Mouse (Mus musculus) WW6 (cell line): ENCODE data around the gene Rab11fip5.

Source experiments
- DNase-seq: peaks from one replicate; pipeline ENCODE4 v3.0.0-alpha.2; 2013; ENCODE audit warnings: low read depth, low spot score

The Rab11fip5 gene

DNA sequence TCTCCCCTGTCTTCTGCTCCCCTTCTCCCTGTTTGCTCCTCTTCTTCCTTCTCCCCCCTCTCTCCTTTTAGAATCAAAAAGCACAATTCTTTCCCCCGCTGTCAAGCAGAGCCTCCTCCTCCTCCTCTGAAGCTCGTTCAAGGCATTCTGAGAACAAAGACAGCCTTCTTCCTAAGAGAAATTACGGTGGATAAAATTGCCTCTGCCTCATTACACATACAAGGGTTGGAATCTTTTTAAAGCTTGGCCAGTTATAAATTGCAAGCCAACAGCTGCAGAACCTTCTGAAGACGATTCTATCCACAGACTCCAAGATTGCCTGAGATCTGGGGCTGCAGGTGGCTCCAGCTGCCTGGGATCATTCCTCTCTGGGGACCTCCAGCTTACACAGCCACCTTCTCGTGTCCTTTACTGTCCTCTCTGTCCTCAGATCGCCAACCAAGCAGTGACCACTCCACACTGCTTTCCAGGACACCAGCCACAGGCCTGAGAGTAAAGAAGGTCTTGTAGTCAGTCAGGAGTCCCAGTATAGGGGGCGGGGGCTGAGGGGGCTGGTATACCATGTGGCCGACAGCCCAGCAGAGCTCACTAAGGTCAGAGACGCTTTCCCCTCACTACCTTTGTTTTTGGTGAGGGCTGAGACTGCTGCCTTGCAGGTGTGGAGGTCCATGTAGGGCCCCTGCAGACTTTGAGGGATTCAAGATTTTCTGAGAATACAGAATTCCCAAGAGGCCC is 60.2 kb downstream of the Rab11fip5 start:
- no peak for DNase-seq

DNA sequence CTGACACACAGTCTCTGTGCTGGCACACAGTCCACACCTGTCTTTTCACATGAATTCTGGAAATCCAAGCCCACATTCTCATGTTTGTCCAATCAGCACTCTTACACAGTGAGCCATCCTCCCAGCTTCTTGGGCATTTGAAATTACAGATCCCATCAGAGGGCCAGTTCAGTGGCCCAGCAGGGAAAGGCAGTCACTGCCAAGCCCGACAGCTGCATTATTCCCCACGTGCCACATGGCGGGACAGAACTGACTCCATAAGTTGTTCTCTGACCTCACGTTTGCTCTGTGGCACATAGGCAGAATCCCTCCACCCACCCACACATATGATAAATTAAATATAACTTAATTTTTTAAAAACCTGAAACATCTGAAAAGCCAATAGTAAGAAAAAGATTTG is 66.5 kb downstream of the Rab11fip5 start:
- no peak for DNase-seq

DNA sequence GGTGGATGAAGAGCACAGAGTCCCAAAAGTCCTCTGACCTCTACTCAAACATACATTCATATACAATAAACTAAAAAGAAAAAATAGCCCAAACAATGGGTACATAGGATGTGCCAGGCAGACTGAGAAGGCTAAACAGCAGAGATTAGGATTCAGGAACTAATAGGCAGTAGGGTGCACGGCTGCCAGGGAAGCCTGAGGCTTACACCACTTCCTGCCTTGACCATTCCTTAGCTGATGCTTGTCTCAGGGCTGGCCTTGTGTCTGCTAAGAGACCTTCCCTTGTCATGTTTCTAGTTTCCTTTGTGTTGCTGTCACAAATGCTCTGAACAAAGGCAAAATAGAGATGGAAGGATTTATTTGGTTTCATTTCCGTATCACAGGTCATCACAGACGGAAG is 68.1 kb downstream of the Rab11fip5 start:
- DNase-seq = no peak

DNA sequence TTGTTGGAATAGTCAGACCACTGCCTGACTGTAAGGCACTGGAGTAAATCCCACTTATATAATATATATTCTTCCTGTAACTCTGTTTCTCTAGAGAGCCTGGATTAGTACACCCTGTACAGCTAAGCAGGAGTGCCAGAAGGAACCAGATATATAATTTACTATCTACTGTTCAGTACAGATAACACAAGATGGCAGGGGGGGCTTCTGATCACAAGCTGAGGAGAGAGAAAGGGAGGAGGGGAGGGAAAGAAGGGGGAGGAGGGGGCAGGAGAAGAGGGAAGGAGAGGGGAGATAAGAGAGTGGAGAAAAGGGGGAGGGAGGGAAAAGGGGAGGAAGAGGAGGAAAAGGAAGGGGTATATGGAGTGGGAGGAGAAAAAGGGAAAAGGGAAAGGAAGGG is 68.6 kb downstream of the Rab11fip5 start:
- DNase-seq = no peak

DNA sequence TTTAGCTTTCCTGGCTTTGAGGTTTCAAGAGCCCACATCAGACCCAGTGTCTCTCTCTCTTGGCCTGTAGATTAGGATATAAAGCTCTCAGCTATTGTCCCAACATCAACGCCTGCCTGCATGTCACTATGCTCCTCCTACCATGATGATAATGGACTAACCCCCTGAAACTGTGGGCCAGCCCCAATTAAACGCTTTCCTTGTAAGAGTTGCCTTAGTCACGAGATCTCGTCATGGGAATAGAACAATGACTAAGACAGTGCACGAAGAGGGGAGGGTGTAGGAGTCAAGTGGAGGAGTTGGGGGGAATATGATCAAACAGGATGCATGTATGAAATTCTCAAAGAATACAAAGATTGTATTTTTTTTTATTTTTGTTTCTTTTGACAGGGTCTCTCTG is 69.5 kb downstream of the Rab11fip5 start:
- no peak for DNase-seq

DNA sequence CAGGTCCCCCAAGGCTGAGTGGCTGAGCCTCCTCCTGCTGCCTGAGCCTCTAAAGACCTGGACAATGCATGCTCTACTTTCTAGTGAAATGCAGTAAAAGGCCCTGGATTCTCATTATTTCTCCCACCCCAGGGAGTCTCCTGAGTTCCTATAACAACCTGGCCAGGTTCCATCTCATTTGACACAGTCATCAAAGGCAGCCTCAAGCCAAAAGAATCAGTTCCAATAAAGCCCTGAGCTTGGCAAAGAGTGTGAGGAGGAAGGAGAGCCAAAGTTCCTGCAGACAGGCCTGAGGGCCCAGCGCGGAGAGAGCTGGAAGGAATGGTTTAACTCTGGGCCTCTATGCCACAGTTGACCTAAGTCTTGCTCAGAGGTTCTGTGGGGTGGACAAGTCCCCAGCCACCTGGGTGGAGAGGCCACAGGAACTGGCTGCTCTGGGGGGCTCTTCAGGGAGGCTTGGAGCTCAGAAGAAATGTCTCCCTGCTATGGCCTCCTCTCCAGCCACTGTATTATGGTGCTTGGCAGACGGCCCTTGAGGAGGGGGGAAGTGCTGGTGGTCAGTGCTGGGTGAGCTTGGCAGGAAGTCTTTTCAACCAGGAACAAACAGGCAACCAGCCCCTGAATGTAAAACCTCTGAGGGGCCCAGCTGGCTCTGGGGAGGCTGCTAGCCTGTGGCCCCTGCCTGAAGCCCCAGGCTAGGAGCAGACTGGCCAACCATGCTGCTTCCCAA is 71.9 kb downstream of the Rab11fip5 start:
- DNase-seq = no peak

DNA sequence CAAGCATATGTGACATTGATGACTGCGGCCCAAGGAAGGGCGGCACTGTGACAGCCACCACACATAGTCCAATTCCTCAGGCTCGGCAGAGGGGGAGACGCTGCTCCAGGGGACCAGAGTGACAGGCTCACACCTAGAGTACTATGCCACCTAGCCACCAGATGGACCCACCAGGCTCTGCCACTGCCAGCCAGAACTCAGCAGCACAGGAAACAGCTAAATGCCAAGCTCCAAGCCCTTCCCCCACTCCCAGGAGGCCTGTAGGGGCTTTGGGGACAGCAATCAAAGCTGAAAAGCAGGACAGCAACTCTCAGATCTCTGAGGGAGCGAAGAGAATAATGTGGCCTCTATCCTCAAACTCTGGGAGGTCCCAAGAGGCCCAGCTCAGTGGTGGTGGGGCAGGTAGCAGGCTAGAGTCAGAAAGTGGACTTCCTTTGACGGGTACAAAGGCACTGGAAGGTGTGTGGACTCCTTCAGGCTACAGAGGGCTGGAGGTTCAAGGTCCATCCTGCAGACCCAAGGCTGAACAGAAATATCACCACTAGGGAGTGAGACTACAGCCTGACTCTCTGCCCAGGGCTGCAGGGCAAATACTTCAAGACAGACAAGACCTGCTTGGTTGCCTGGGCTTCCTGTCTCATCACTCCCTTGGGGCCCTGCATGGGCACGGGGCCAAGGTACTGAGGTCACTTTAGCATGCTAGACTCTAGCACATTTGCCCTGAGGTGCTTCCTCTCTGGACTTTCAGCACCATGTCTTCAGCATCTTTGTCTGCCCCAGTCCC is 78.9 kb downstream of the Rab11fip5 start:
- no peak for DNase-seq

DNA sequence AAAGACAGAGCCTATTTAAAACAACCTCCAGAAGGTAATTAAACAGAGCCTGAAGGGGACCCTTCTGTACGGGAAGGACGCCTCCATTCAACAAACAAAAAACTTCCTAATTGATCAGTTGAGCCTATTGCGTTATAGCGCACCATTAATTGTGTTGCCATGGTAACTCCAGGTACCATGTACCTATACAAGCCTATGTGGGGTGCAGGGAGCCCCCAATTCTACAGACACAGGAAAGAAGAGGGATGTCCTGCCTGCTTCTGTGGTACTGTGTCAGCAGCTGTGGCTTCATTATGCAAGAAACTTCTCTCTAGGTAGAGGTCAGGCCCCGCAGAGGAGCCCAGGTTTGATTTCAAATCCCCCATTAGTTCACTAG is 80.4 kb downstream of the Rab11fip5 start:
- DNase-seq = no peak

DNA sequence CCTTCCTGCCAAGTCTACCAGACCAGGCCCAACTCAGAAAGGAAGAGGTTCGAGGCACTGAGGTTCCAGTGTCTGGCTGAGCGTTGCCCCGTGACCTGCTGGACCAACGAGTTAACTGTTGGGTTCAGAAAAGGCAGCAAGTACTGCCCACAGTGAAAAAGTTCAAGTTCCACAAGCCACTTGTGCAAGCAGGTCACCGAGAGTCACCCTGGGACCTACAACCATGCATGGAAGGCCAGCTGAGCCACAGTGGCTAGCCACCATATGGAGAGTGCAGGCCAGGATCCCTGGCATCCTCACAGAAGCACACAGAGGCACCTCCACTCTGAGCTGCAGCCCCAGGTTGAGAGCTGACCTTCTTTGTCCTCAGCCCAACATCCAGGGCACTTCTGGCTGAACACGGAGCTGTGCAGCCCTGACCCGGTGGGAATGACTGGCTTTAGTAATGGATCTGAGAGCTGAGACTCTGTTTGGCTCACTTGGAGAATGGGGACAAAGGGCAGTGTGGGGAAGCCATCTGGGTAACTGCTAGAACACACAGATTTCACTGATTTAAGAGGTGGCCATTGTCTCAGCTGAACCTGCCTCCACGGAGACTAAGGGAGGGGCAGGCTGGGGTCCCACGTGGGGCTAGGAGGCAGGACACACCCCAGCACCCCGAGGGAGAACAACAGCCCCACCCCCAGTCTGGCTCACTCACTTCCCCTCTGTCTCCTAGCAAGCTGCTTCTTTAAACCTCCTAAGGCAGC is 81.0 kb downstream of the Rab11fip5 start:
- DNase-seq = no peak

DNA sequence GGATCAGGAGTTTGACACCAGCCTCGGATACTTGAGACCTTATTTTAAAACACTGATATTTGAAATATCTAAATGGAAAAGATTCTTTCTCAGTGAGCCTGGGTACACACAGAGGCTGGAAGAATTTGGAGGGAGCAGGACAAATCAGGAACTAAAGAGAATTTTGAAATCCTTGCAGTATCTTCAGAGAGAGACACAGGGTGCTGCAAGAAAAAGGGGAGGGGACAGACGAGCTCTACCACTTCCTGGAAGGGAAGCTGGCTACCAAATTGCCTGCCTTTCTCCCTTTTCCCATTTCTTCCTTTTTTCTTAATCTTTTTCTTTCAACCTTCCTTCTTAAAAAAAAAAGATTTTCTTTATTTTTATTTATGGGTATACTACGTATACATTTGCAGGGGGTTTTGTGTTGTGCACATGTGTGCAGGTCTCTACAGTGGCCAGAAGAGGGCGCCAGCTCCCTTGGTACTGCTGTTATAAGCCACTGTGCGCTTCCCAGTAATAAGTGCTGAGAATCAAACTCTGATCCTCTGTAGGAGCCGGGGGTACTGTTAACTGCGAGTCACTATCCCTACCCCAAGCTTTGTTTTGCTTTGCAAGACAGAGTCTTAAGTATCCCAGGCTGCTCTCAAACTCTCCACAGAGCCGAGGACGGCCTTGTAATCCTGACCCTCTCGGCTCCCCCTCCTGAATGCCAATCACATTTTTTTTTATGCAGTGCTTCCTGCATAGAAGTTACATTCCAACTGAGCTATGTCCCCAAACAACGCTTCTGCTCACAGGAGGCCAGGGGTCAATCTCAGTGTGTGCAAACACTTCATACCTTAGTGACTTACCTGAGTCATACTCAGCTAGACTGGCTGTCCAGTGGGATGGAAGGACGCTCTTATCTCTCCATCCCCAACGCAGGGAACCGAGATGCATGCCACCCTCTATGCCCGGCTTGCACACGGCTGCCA is 83.3 kb downstream of the Rab11fip5 start:
- no peak for DNase-seq

DNA sequence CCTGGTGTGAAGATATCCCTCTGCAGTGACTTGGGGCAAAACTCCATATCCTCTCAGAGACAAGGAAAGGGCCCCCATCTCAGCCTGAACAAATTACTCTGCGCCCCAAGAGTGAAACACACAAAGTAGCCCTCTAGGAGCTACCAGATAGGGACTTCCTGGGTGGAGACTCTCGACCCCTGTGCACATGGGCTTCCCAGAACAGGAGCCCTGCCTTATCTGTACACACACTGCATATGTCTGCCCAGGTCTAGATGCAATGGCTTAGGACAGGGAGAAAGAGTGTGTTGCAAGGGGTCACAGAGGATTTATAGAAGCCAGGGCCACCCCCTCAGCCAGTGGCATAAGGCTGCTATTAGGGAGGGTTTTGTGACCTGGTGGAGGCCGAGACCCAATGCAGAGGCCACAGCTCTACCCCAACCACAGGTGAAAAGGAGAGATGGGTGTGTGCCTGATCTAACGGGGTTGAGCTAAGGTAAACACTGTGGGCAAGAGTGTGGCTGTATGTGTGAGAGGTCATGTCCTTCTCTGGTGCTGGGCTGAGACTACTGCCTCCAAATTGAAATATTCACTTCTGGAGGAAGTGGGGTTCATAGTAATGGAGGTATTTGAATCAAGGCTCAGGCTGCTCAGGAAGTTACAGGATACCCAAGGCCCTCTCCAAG is 86.1 kb downstream of the Rab11fip5 start:
- DNase-seq = no peak

DNA sequence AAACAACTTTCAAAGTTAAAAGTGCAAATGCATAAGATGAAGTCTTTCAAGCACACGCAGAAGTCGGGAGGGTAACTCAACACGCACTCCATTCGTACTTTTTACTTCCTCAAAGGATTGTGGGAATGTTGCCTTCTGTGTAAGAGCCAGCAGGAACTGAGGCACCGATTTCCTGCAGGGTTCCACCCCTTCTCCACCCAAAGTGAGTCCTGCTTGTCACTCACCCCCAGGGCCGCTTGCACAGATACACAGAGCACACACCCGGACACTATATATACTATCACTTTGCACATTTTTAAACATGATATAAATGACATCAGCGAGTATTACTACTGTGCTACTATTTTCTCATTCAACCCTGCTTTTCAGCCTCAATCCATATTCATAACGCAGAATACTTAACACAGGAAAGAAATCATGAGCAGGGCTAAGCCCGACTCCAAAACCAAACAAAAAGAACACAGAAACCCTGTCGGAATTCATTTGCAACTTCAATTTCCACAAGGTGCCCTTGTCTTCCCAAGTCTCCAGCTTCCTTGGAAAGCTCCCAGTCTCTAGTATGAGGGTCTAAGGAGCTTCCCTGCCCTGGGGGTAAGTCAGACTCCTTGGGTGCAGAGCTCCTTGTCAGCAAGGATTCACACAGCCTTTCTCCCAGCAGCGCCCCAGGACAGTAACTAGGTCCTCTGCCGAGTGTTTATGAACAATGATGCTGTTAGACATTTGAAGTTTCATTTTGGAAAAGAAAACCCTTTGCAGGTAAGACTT is 88.0 kb downstream of the Rab11fip5 start:
- no peak for DNase-seq
